Comparison of ENCODE assay signal across 8 mouse cellular contexts in genomic region chr7:112354503-112354951, GRCm38 (mm10).
DNase-seq lines count a peak whose midpoint lies in the region; ATAC-seq lines count a peak whose summit lies in the region.

No protein-coding gene starts in this region.

- no peak for DNase-seq in heart, postnatal 25 days (ENCODE audit: low spot score)
- DNase-seq in cerebellum, adult 18-20 months: peak; percentile 61 to 63
- peak; percentile 88 for DNase-seq in kidney, postnatal 10 days
- DNase-seq in spleen, adult 18-20 months: no peak
- DNase-seq in spleen, adult 12 weeks (ENCODE audit: low spot score): no peak

- H3K36me3 ChIP-seq in heart, embryonic 13.5 days: peaks cover 86% of the 10 kb centered on the region
- no peaks in the 10 kb centered on the region for H3K36me3 ChIP-seq in forebrain, embryonic 15.5 days
- H3K36me3 ChIP-seq in midbrain, embryonic 12.5 days: no peaks in the 10 kb centered on the region

- H3K9ac ChIP-seq in heart, embryonic 13.5 days: peak overlapping the region; percentile 69
- H3K9ac ChIP-seq in forebrain, embryonic 15.5 days (replicated peaks): no peak overlapping the region
- H3K9ac ChIP-seq in midbrain, embryonic 12.5 days (replicated peaks): no peak overlapping the region

- intact Hi-C loops in heart, postnatal 25 days (cut with DNase I): no loop called here

- peak overlapping the region; percentile 91 for H3K27ac ChIP-seq in heart, embryonic 13.5 days (replicated peaks)
- H3K27ac ChIP-seq in forebrain, embryonic 15.5 days (replicated peaks): peak overlapping the region; percentile 55
- H3K27ac ChIP-seq in midbrain, embryonic 12.5 days (replicated peaks): peak overlapping the region; percentile 67

- 28% methylated on average over 7 of the region's 7 CpGs for WGBS in heart, embryonic 13.5 days
- 4% methylated on average over 7 of the region's 7 CpGs for whole genome bisulfite sequencing in forebrain, embryonic 15.5 days
- 20% methylated on average over 7 of the region's 7 CpGs for WGBS in midbrain, embryonic 12.5 days

- H3K4me3 ChIP-seq in heart, embryonic 13.5 days: no peak overlapping the region
- no peak overlapping the region for H3K4me3 ChIP-seq in forebrain, embryonic 15.5 days
- H3K4me3 ChIP-seq in midbrain, embryonic 12.5 days: no peak overlapping the region

- peaks cover 70% of the 10 kb centered on the region for H3K4me1 ChIP-seq in heart, embryonic 13.5 days
- peaks cover 17% of the 10 kb centered on the region for H3K4me1 ChIP-seq in forebrain, embryonic 15.5 days
- peaks cover 41% of the 10 kb centered on the region for H3K4me1 ChIP-seq in midbrain, embryonic 12.5 days

- H3K4me2 ChIP-seq in heart, embryonic 13.5 days: no peak overlapping the region
- H3K4me2 ChIP-seq in forebrain, embryonic 15.5 days (replicated peaks): no peak overlapping the region
- no peak overlapping the region for H3K4me2 ChIP-seq in midbrain, embryonic 12.5 days (replicated peaks)

- peak; percentile 47; the same call in 1 of the 2 replicates for ATAC-seq in heart, embryonic 13.5 days (ENCODE audit: extremely low read depth, insufficient number of reproducible peaks, low FRiP score, low TSS enrichment)
- peak; percentile 84 for ATAC-seq in forebrain, embryonic 15.5 days (replicated peaks)
- ATAC-seq in midbrain, embryonic 12.5 days (ENCODE audit: low FRiP score, low read depth): peak; percentile 87

- no peaks in the 10 kb centered on the region for H3K9me3 ChIP-seq in heart, embryonic 13.5 days
- no peaks in the 10 kb centered on the region for H3K9me3 ChIP-seq in forebrain, embryonic 15.5 days
- H3K9me3 ChIP-seq in midbrain, embryonic 12.5 days: no peaks in the 10 kb centered on the region

- no peaks in the 10 kb centered on the region for H3K27me3 ChIP-seq in heart, embryonic 13.5 days (replicated peaks)
- H3K27me3 ChIP-seq in forebrain, embryonic 15.5 days: no peaks in the 10 kb centered on the region
- H3K27me3 ChIP-seq in midbrain, embryonic 12.5 days: no peaks in the 10 kb centered on the region

Comparison
In these comparisons a context has a peak if more than half of its experiments do, and no peak if none do; other contexts are left out.
1. DNase-seq: peak in cerebellum, adult 18-20 months (2 of 2) and kidney, postnatal 10 days (single experiment); none in heart, postnatal 25 days (single experiment), spleen, adult 18-20 months (0 of 2) and spleen, adult 12 weeks (single experiment).
2. Peak in every context shown above with its lines, with median percentiles within 50 percentile points of each other: ATAC-seq and H3K27ac ChIP-seq.